Comparison of ENCODE assay signal across 8 mouse cellular contexts in genomic region chr6:83134951-83135513, GRCm38 (mm10). TPM values are rescaled to one million over a fixed set of nuclear protein-coding genes. Genes with fewer than 3 reads are reported as not detected.
A peak's percentile ranks its signal among the peaks of the same experiment; 100 is the strongest.
DNase-seq lines count a peak whose midpoint lies in the region; ATAC-seq and TF ChIP-seq lines count a peak whose summit lies in the region.

Gene Rtkn, plus strand, starts transcription at chr6:83135463.

- WGBS in heart, postnatal 0 days = 72% methylated on average over 7 of the region's 7 CpGs

- H3K9me3 ChIP-seq in heart, postnatal 0 days (replicated peaks; ENCODE audit: control insufficient read depth, low read length) = no peaks in the 10 kb centered on the region

- H3K9ac ChIP-seq in heart, postnatal 0 days (replicated peaks; ENCODE audit: low read depth, low read length) = peak within 1 kb of the TSS; percentile 83

- H3K4me1 ChIP-seq in brown adipose tissue, adult 24 weeks (ENCODE audit: control insufficient read depth, insufficient read depth, insufficient read length, low read length) = peaks cover 8% of the 10 kb centered on the region; the same call in 1 of the 2 replicates
- H3K4me1 ChIP-seq in heart, postnatal 0 days (ENCODE audit: control insufficient read depth, insufficient read depth) = peaks cover 21% of the 10 kb centered on the region

- peak within 1 kb of the TSS; percentile 73 for H3K4me2 ChIP-seq in heart, postnatal 0 days (ENCODE audit: low read depth, low read length)
- peak within 1 kb of the TSS; percentile 84 for H3K4me2 ChIP-seq in myocyte (ENCODE audit: low read depth)

- no peak for TF ChIP-seq POLR2A in myocyte (IDR thresholded peaks at IDR 0.05; ENCODE audit: insufficient read length, low read depth)

- H3K36me3 ChIP-seq in heart, postnatal 0 days (replicated peaks; ENCODE audit: control insufficient read depth, insufficient read depth, low read length) = no peaks in the 10 kb centered on the region
- H3K36me3 ChIP-seq in myocyte (ENCODE audit: control insufficient read depth, insufficient read depth) = no peaks in the 10 kb centered on the region

- ATAC-seq in heart, postnatal 0 days (ENCODE audit: insufficient read depth, low read depth) = no peak

- no peak for TF ChIP-seq EP300 in heart, postnatal 0 days (IDR thresholded peaks at IDR 0.05; ENCODE audit: low read depth)

- no peaks in the 10 kb centered on the region for H3K27me3 ChIP-seq in heart, postnatal 0 days (ENCODE audit: control insufficient read depth, insufficient read depth, low read length)
- H3K27me3 ChIP-seq in myocyte (ENCODE audit: control insufficient read depth, insufficient read depth, insufficient read length) = no peaks in the 10 kb centered on the region

- peak within 1 kb of the TSS; percentile 52 for H3ac ChIP-seq in myocyte (ENCODE audit: control insufficient read depth, insufficient read length)

- TF ChIP-seq CTCF in heart, postnatal 0 days (IDR thresholded peaks at IDR 0.05; ENCODE audit: low read depth) = no peak

- peak within 1 kb of the TSS; percentile 75 for H3K4me3 ChIP-seq in brown adipose tissue, adult 24 weeks (ENCODE audit: insufficient read depth, low read depth, low read length)
- peak within 1 kb of the TSS; percentile 57 for H3K4me3 ChIP-seq in heart, postnatal 0 days (ENCODE audit: low read depth, low read length)
- peak within 1 kb of the TSS; percentile 88 for H3K4me3 ChIP-seq in myocyte

- peak; percentile 77 for DNase-seq in kidney, adult 11 months
- no peak for DNase-seq in kidney, postnatal 14 days
- no peak for DNase-seq in heart, postnatal 0 days (ENCODE audit: low spot score)
- peak in 1 of 2 experiments; percentile 2 for DNase-seq in layer of hippocampus, postnatal 36 days
- DNase-seq in spleen, postnatal 14 days (ENCODE audit: low spot score in 2 of 2) = no peak
- DNase-seq in embryo, embryonic 10.5 days (ENCODE audit: low spot score) = no peak

- peaks cover 27% of the 10 kb centered on the region for H3K79me2 ChIP-seq in myocyte (ENCODE audit: control insufficient read depth, insufficient read depth)

- peak within 1 kb of the TSS; percentile 79; the same call in 1 of the 2 replicates for H3K27ac ChIP-seq in brown adipose tissue, adult 24 weeks (replicated peaks; ENCODE audit: low read depth, low read length)
- H3K27ac ChIP-seq in heart, postnatal 0 days (ENCODE audit: low read depth) = peak within 1 kb of the TSS; percentile 99

TF ChIP-seq in myocyte, 11 proteins besides CTCF, POLR2A, EP300 and RAD21:
- TF ChIP-seq MYOD1 (IDR thresholded peaks at IDR 0.05; ENCODE audit: control insufficient read depth in 1 of 3, insufficient read length in 2 of 3, low read depth in 2 of 3) (no peak), TCF3 (IDR thresholded peaks at IDR 0.05; ENCODE audit: insufficient read length, low read depth) (no peak), SRF (IDR thresholded peaks at IDR 0.05; ENCODE audit: control insufficient read depth, insufficient read length, low read depth) (no peak), TCF12 (IDR thresholded peaks at IDR 0.05; ENCODE audit: insufficient read depth, poor library complexity, severe bottlenecking) (no peak), MYOG (IDR thresholded peaks at IDR 0.05; ENCODE audit: control insufficient read depth in 1 of 3, insufficient read depth in 1 of 3, insufficient read length in 2 of 3, low read depth in 2 of 3) (no peak), MAX (IDR thresholded peaks at IDR 0.05; ENCODE audit: low read depth) (no peak), E2F4 (IDR thresholded peaks at IDR 0.05; ENCODE audit: insufficient read depth) (no peak), USF1 (IDR thresholded peaks at IDR 0.05; ENCODE audit: low read depth) (no peak), REST (IDR thresholded peaks at IDR 0.05; ENCODE audit: insufficient read depth, insufficient read length) (no peak), CEBPB (IDR thresholded peaks at IDR 0.05; ENCODE audit: insufficient read depth, poor library complexity, severe bottlenecking) (no peak)

RNA-seq across cellular contexts. Expression of gene Rtkn, which starts in this region (rescaled TPM):
- polyA plus RNA-seq in brown adipose tissue, adult 24 weeks (2012; ENCODE audit: insufficient read depth, insufficient read length, missing spikeins) = 4.5 and 7.1 TPM in 2 replicates
- total RNA-seq in heart, postnatal 0 days (2014; rRNA removed; ENCODE audit: low replicate concordance) = 40.0 and 45.9 TPM in 2 replicates
- 12.5 and 13.0 TPM in 2 replicates for polyA plus RNA-seq in heart, postnatal 0 days (2015; fragmentation: Nextera tagmentation; extraction: Ambion mirVana)
- total RNA-seq in layer of hippocampus, postnatal 36 days (2021) = 10 to 100 TPM; 75.9 to 90.3 TPM
- 29.7 TPM for polyA plus RNA-seq in myocyte (2012; fragmentation: generic; extraction: Trizol)
